Mouse (Mus musculus) small intestine, adult 2 months (tissue): ENCODE results near the gene Sox8. TPM values are rescaled to one million over a fixed set of nuclear protein-coding genes. Genes with fewer than 3 reads are reported as not detected.

Experiments
- H3K27ac ChIP-seq: fragments of 200-500 bp; 2 replicates; pipeline ENCODE4 v1.5.1; 2012; ENCODE audit warnings: low read depth, low read length, control low read depth, inconsistent platforms; ENCODE audit not compliant: insufficient read depth
- H3K27me3 ChIP-seq: fragments of 200-500 bp; 2 replicates; pipeline ENCODE4 v1.6.1; 2012; ENCODE audit warnings: mild to moderate bottlenecking, moderate library complexity, low read length, inconsistent platforms; ENCODE audit not compliant: control insufficient read depth, insufficient read depth
- H3K36me3 ChIP-seq: fragments of 200-500 bp; 2 replicates; pipeline ENCODE4 v1.6.1; 2012; ENCODE audit warnings: mild to moderate bottlenecking, low read length, control low read depth, inconsistent platforms; ENCODE audit not compliant: control insufficient read depth, insufficient read depth
- H3K4me1 ChIP-seq: fragments of 200-500 bp; 2 replicates; pipeline ENCODE4 v1.6.1; 2012; ENCODE audit warnings: low read length, inconsistent platforms, mixed read lengths; ENCODE audit not compliant: control insufficient read depth, insufficient read depth, insufficient read length
- H3K4me3 ChIP-seq: fragments of 200-500 bp; 2 replicates; pipeline ENCODE4 v1.5.1; 2012; ENCODE audit warnings: low read depth, mild to moderate bottlenecking, control low read depth, inconsistent platforms, low read length, moderate library complexity
- CTCF ChIP-seq: fragments of 200-500 bp; IDR thresholded peaks from 2 replicates; pipeline ENCODE4 v1.5.1; 2012; ENCODE audit warnings: low read depth, mild to moderate bottlenecking, control low read depth, inconsistent platforms, low read length, moderate library complexity, mixed read lengths; ENCODE audit not compliant: insufficient replicate concordance, insufficient read length; ENCODE audit errors: extremely low read depth
- POLR2A ChIP-seq: fragments of 200-500 bp; IDR thresholded peaks from 2 replicates; pipeline ENCODE4 v1.6.1; 2012; ENCODE audit warnings: low read depth, mild to moderate bottlenecking, control low read depth, inconsistent platforms, low read length, moderate library complexity
- WGBS: fragments of 180-500 bp; shearing (Covaris S2); methylation state at CpG from one replicate; pipeline ENCODE4 v1.1.7; 2018; 5-methylcytosine and 5-hydroxymethylcytosine counted together
- polyA plus RNA-seq: library from polyadenylated mRNA; depleted of rRNA; stranded (reverse); fragments of >200 nt; gene quantifications from 2 replicates; pipeline ENCODE4 v1.2.3, GENCODE M21; 2012; rRNA removed

Gene Sox8
- polyA plus RNA-seq, 1 experiment = 0.67 TPM

GRCm38 (mm10) chr17:25530357-25531022 is 40.0 kb downstream of the Sox8 start:
- TF ChIP-seq CTCF = no peak
- no peak for TF ChIP-seq POLR2A
- Histone ChIP-seq H3K4me1 (no peaks in the 10 kb centered on the region), H3K4me3 (no peak overlapping the region), H3K27ac (no peak overlapping the region), H3K36me3 (no peaks in the 10 kb centered on the region), H3K27me3 (no peaks in the 10 kb centered on the region)
- 51% methylated on average over 8 of the region's 8 CpGs for WGBS

DNA sequence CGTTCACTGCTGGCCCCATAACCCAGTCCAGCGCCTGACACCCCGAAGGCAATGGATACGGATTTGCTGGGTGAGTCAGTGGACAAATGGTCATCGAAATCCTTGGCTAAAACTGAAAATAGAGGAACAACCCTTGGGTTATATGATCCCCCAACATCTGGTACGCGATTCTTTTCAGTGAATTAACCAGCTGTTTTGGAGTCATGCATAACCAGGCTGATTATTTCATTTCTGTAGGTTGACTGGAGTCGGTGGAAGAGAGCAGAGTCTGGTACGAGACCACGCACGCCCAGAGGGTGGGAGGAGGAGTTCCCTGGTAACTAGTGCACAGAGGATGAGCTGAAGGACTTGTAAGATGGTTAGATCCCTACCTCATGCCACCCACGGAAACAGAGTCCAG is 48.4 kb downstream of the Sox8 start:
- no peaks in the 10 kb centered on the region for H3K27me3 ChIP-seq
- H3K4me3 ChIP-seq = no peak overlapping the region
- H3K27ac ChIP-seq = no peak overlapping the region
- WGBS = 78% methylated on average over 12 of the region's 12 CpGs
- H3K4me1 ChIP-seq = no peaks in the 10 kb centered on the region
- TF ChIP-seq POLR2A = no peak
- TF ChIP-seq CTCF = no peak
- H3K36me3 ChIP-seq = no peaks in the 10 kb centered on the region

GRCm38 (mm10) chr17:25520492-25520891 is 50.0 kb downstream of the Sox8 start:
- H3K4me3 ChIP-seq = no peak overlapping the region
- no peaks in the 10 kb centered on the region for H3K4me1 ChIP-seq
- no peak for TF ChIP-seq CTCF
- no peak for TF ChIP-seq POLR2A
- H3K36me3 ChIP-seq = no peaks in the 10 kb centered on the region
- H3K27me3 ChIP-seq = no peaks in the 10 kb centered on the region
- H3K27ac ChIP-seq = no peak overlapping the region
- 59% methylated on average over 9 of the region's 9 CpGs for WGBS

DNA sequence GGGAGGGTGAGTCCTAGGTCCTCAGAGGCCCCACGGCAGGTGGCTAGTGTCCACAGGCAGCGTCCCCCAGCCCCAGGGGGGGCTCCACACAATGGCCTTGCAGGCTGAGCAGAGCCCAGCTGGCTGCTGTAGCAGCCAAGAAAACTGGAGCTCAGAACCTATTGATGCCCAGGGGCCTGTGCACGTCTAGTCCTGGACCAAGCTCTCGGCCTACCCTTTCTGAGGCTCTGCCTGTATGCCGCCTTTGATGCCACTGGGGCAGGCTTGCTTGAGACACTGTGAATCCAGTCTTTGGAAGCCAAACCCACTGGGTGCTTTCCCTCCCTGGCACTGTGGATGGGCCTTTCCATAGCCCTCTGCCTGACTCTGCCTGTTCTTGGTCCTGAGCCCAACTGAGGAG is 51.0 kb downstream of the Sox8 start:
- 83% methylated on average over 5 of the region's 5 CpGs for WGBS

GRCm38 (mm10) chr17:25518144-25518543 is 52.3 kb downstream of the Sox8 start:
- Histone ChIP-seq H3K4me3 (no peak overlapping the region), H3K27ac (no peak overlapping the region), H3K27me3 (no peaks in the 10 kb centered on the region), H3K36me3 (no peaks in the 10 kb centered on the region), H3K4me1 (no peaks in the 10 kb centered on the region)
- TF ChIP-seq POLR2A = no peak
- TF ChIP-seq CTCF = no peak
- WGBS = 88% methylated on average over 17 of the region's 17 CpGs

More for the DNA sequence above, 51.0 kb downstream of the Sox8 start:
- Histone ChIP-seq H3K27ac (no peak overlapping the region), H3K36me3 (no peaks in the 10 kb centered on the region), H3K4me3 (no peak overlapping the region), H3K4me1 (no peaks in the 10 kb centered on the region), H3K27me3 (no peaks in the 10 kb centered on the region)
- TF ChIP-seq POLR2A = no peak
- TF ChIP-seq CTCF = no peak

GRCm38 (mm10) chr17:25516315-25516714 is 54.2 kb downstream of the Sox8 start:
- Histone ChIP-seq H3K27ac (no peak overlapping the region), H3K36me3 (no peaks in the 10 kb centered on the region), H3K4me1 (no peaks in the 10 kb centered on the region), H3K27me3 (no peaks in the 10 kb centered on the region), H3K4me3 (no peak overlapping the region)
- 27% methylated on average over 5 of the region's 5 CpGs for WGBS
- no peak for TF ChIP-seq CTCF
- no peak for TF ChIP-seq POLR2A

Other genes with a start within 250 kb of the Sox8 start
- 0.39 TPM in 1 of 2 replicates, not detected in the other for gene Tpsab1, start 225.1 kb downstream of the Sox8 start, polyA plus RNA-seq
- gene Tpsb2, start 204.4 kb downstream of the Sox8 start, polyA plus RNA-seq = 3.8 TPM in 1 of 2 replicates, not detected in the other
- 15.8 and 59.6 TPM in 2 replicates for gene Tpsg1, start 201.4 kb downstream of the Sox8 start, polyA plus RNA-seq
- gene Cacna1h, start 136.9 kb downstream of the Sox8 start, polyA plus RNA-seq = 17.8 and 19.6 TPM in 2 replicates
- gene Tekt4, start 116.1 kb downstream of the Sox8 start, polyA plus RNA-seq = not detected in 2 replicates
- gene Sstr5, start 73.4 kb downstream of the Sox8 start, polyA plus RNA-seq = 0.29 and 0.53 TPM in 2 replicates
- 10.0 and 10.9 TPM in 2 replicates for gene Lmf1, start 8.4 kb upstream of the Sox8 start, polyA plus RNA-seq
- 0.20 and 0.30 TPM in 2 replicates for gene Gng13, start 146.5 kb upstream of the Sox8 start, polyA plus RNA-seq
- gene Chtf18, start 156.7 kb upstream of the Sox8 start, polyA plus RNA-seq = 7.3 and 15.2 TPM in 2 replicates
- gene Rpusd1, start 157.0 kb upstream of the Sox8 start, polyA plus RNA-seq = 12.4 and 23.0 TPM in 2 replicates
- 0.16 and 0.20 TPM in 2 replicates for gene Mslnl, start 165.4 kb upstream of the Sox8 start, polyA plus RNA-seq
- 1.0 and 3.8 TPM in 2 replicates for gene Msln, start 183.7 kb upstream of the Sox8 start, polyA plus RNA-seq
- 14.9 and 19.3 TPM in 2 replicates for gene Narfl, start 203.1 kb upstream of the Sox8 start, polyA plus RNA-seq
- gene Haghl, start 215.0 kb upstream of the Sox8 start, polyA plus RNA-seq = 12.7 and 25.0 TPM in 2 replicates
- 0.06 TPM in 1 of 2 replicates, not detected in the other for gene Ccdc78, start 215.9 kb upstream of the Sox8 start, polyA plus RNA-seq
- 70.7 and 135 TPM in 2 replicates for gene Fam173a, start 222.2 kb upstream of the Sox8 start, polyA plus RNA-seq
- gene AC134908.4, start 225.0 kb upstream of the Sox8 start, polyA plus RNA-seq = 0.48 TPM in 1 of 2 replicates, not detected in the other
- 28.2 and 31.9 TPM in 2 replicates for gene Metrn, start 226.4 kb upstream of the Sox8 start, polyA plus RNA-seq
- gene Fbxl16, start 238.4 kb upstream of the Sox8 start, polyA plus RNA-seq = 3.1 and 3.7 TPM in 2 replicates